Mouse (Mus musculus) testis, adult 2 months (tissue): Measurements from ENCODE around the gene Prdm16.

Experiments used
- CTCF ChIP-seq: fragments of 200-500 bp; IDR thresholded peaks from 2 replicates; pipeline ENCODE4 v1.5.1; 2012; ENCODE audit warnings: low read depth, mild to moderate bottlenecking, inconsistent platforms, low read length, moderate library complexity; ENCODE audit not compliant: control insufficient read depth, insufficient read depth, insufficient replicate concordance
- POLR2A ChIP-seq: fragments of 200-500 bp; IDR thresholded peaks from 2 replicates; pipeline ENCODE4 v1.6.1; 2012; ENCODE audit warnings: low read depth, mild to moderate bottlenecking, inconsistent platforms, low read length, moderate library complexity; ENCODE audit not compliant: control insufficient read depth

- TF ChIP-seq POLR2A, result no peak
- TF ChIP-seq CTCF, result no peak
Observed at GRCm38 (mm10) chr4:154442645-154443304, 193.9 kb downstream of the Prdm16 start.
